Mouse (Mus musculus): ENCODE data around the gene Tmed9. TPM values are rescaled to one million over a fixed set of nuclear protein-coding genes. Genes with fewer than 3 reads are reported as not detected.

The Tmed9 gene
- polyA plus RNA-seq, 1 experiment from 2014 or later, result 45.1 TPM

DNA sequence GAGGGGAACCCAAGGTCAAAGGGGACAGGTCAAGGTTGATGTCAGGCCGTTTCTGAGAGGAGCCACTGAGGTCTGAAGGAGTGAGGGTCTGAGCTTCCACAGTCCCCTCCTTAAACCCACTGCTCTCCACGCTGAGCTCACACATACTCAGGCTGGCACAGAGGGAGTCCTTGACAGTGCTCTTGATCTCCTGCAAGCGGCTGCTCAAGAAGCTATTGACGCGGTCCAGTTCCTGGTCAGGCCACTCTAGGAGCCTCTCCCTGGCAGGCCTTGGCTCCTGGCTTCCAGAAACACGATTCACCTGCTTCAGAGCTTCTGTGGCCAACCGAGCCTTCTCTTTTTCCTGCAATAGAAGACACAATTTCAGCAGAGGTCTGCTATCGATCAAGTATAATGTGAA, 30.1 kb upstream of the Tmed9 start:
- WGBS (ENCODE audit: insufficient replicate concordance), result 80% methylated on average over 8 of the region's 8 CpGs
- no peak overlapping the region for H3K4me3 ChIP-seq (ENCODE audit: low read depth, low read length)
- peaks cover 63% of the 10 kb centered on the region for H3K36me3 ChIP-seq (replicated peaks; ENCODE audit: insufficient read depth, low read length)
- H3K9me3 ChIP-seq (ENCODE audit: low read length), result no peaks in the 10 kb centered on the region
- no peak overlapping the region for H3K27ac ChIP-seq (ENCODE audit: low read depth)
- no peak for TF ChIP-seq EP300 (IDR thresholded peaks at IDR 0.05; ENCODE audit: low read depth)
- TF ChIP-seq CTCF (IDR thresholded peaks at IDR 0.05; ENCODE audit: low read depth), result no peak
- H3K4me2 ChIP-seq (ENCODE audit: low read depth, low read length), result no peak overlapping the region
- no peaks in the 10 kb centered on the region for H3K4me1 ChIP-seq (ENCODE audit: insufficient read depth)
- DNase-seq (no peak), ATAC-seq (no peak)
- no peak overlapping the region for H3K9ac ChIP-seq (replicated peaks)
- H3K27me3 ChIP-seq (ENCODE audit: insufficient read depth, low read length), result no peaks in the 10 kb centered on the region

GRCm38 (mm10) chr13:55544792-55545191, 28.7 kb upstream of the Tmed9 start:
- Histone ChIP-seq H3K27me3 (ENCODE audit: insufficient read depth, low read length) (no peaks in the 10 kb centered on the region), H3K4me1 (ENCODE audit: insufficient read depth) (no peaks in the 10 kb centered on the region), H3K9me3 (ENCODE audit: low read length) (no peaks in the 10 kb centered on the region), H3K27ac (ENCODE audit: low read depth) (no peak overlapping the region), H3K9ac (replicated peaks) (no peak overlapping the region), H3K4me3 (ENCODE audit: low read depth, low read length) (no peak overlapping the region), H3K36me3 (replicated peaks; ENCODE audit: insufficient read depth, low read length) (peaks cover 62% of the 10 kb centered on the region), H3K4me2 (ENCODE audit: low read depth, low read length) (no peak overlapping the region)
- DNase-seq (no peak), ATAC-seq (peak; percentile 85)
- WGBS (ENCODE audit: insufficient replicate concordance), result 63% methylated on average over 6 of the region's 6 CpGs
- no peak for TF ChIP-seq EP300 (IDR thresholded peaks at IDR 0.05; ENCODE audit: low read depth)
- no peak for TF ChIP-seq CTCF (IDR thresholded peaks at IDR 0.05; ENCODE audit: low read depth)

GRCm38 (mm10) chr13:55547916-55548315, 25.6 kb upstream of the Tmed9 start:
- Histone ChIP-seq H3K4me2 (ENCODE audit: low read depth, low read length) (no peak overlapping the region), H3K4me1 (ENCODE audit: insufficient read depth) (no peaks in the 10 kb centered on the region), H3K27ac (ENCODE audit: low read depth) (no peak overlapping the region), H3K9ac (replicated peaks) (no peak overlapping the region), H3K27me3 (ENCODE audit: insufficient read depth, low read length) (no peaks in the 10 kb centered on the region), H3K9me3 (ENCODE audit: low read length) (no peaks in the 10 kb centered on the region), H3K4me3 (ENCODE audit: low read depth, low read length) (no peak overlapping the region), H3K36me3 (replicated peaks; ENCODE audit: insufficient read depth, low read length) (peaks cover 50% of the 10 kb centered on the region)
- no peak for ATAC-seq
- 85% methylated on average over 2 of the region's 2 CpGs for WGBS (ENCODE audit: insufficient replicate concordance)
- TF ChIP-seq CTCF (IDR thresholded peaks at IDR 0.05; ENCODE audit: low read depth) (no peak), EP300 (IDR thresholded peaks at IDR 0.05; ENCODE audit: low read depth) (no peak)
- no peak for DNase-seq

GRCm38 (mm10) chr13:55548426-55548825, 25.1 kb upstream of the Tmed9 start:
- Histone ChIP-seq H3K4me2 (ENCODE audit: low read depth, low read length) (no peak overlapping the region), H3K9me3 (ENCODE audit: low read length) (no peaks in the 10 kb centered on the region), H3K27me3 (ENCODE audit: insufficient read depth, low read length) (no peaks in the 10 kb centered on the region), H3K36me3 (replicated peaks; ENCODE audit: insufficient read depth, low read length) (peaks cover 49% of the 10 kb centered on the region), H3K9ac (replicated peaks) (no peak overlapping the region), H3K27ac (ENCODE audit: low read depth) (no peak overlapping the region), H3K4me3 (ENCODE audit: low read depth, low read length) (no peak overlapping the region), H3K4me1 (ENCODE audit: insufficient read depth) (no peaks in the 10 kb centered on the region)
- no peak for DNase-seq
- no peak for TF ChIP-seq EP300 (IDR thresholded peaks at IDR 0.05; ENCODE audit: low read depth)
- TF ChIP-seq CTCF (IDR thresholded peaks at IDR 0.05; ENCODE audit: low read depth), result no peak
- no peak for ATAC-seq
- WGBS (ENCODE audit: insufficient replicate concordance), result 77% methylated on average over 5 of the region's 5 CpGs

DNA sequence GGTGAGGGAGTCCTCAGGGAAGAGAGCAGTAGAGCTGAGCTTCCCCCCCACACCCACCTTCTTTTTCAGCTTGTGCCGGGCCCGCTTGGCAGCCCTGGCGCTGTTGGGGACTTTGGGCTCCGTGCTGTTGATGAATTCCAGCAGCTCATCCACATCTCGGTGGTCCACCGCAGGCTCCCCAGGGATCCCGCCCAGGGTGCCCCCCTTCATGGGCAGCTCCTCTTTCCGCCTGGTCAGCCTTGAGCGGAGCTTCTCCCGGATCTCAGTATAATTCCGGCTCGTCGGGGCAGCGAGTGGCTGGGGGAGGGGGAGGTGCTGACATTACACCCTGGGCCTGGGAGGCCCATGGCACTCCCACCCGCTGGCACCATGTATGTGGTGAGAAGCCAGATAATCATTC, 24.5 kb upstream of the Tmed9 start:
- 82% methylated on average over 15 of the region's 15 CpGs for WGBS (ENCODE audit: insufficient replicate concordance)
- H3K27me3 ChIP-seq (ENCODE audit: insufficient read depth, low read length), result no peaks in the 10 kb centered on the region
- no peak for ATAC-seq
- no peak overlapping the region for H3K4me3 ChIP-seq (ENCODE audit: low read depth, low read length)
- no peak overlapping the region for H3K4me2 ChIP-seq (ENCODE audit: low read depth, low read length)
- H3K9me3 ChIP-seq (ENCODE audit: low read length), result no peaks in the 10 kb centered on the region
- TF ChIP-seq EP300 (IDR thresholded peaks at IDR 0.05; ENCODE audit: low read depth), result no peak
- TF ChIP-seq CTCF (IDR thresholded peaks at IDR 0.05; ENCODE audit: low read depth), result no peak
- H3K27ac ChIP-seq (ENCODE audit: low read depth), result no peak overlapping the region
- no peak overlapping the region for H3K9ac ChIP-seq (replicated peaks)
- peaks cover 46% of the 10 kb centered on the region for H3K36me3 ChIP-seq (replicated peaks; ENCODE audit: insufficient read depth, low read length)
- H3K4me1 ChIP-seq (ENCODE audit: insufficient read depth), result no peaks in the 10 kb centered on the region
- no peak for DNase-seq

- no peak overlapping the region for H3K4me2 ChIP-seq (ENCODE audit: low read depth, low read length)
- H3K9ac ChIP-seq (replicated peaks), result no peak overlapping the region
- H3K27me3 ChIP-seq (ENCODE audit: insufficient read depth, low read length), result no peaks in the 10 kb centered on the region
- H3K4me3 ChIP-seq (ENCODE audit: low read depth, low read length), result no peak overlapping the region
- H3K9me3 ChIP-seq (ENCODE audit: low read length), result no peaks in the 10 kb centered on the region
- H3K27ac ChIP-seq (ENCODE audit: low read depth), result no peak overlapping the region
- ATAC-seq (no peak), DNase-seq (no peak)
- H3K36me3 ChIP-seq (replicated peaks; ENCODE audit: insufficient read depth, low read length), result peaks cover 35% of the 10 kb centered on the region
- WGBS (ENCODE audit: insufficient replicate concordance), result 82% methylated on average over 9 of the region's 9 CpGs
- H3K4me1 ChIP-seq (ENCODE audit: insufficient read depth), result no peaks in the 10 kb centered on the region
- TF ChIP-seq CTCF (IDR thresholded peaks at IDR 0.05; ENCODE audit: low read depth), result no peak
- TF ChIP-seq EP300 (IDR thresholded peaks at IDR 0.05; ENCODE audit: low read depth), result no peak
Observed at GRCm38 (mm10) chr13:55555921-55556320, 17.6 kb upstream of the Tmed9 start.

DNA sequence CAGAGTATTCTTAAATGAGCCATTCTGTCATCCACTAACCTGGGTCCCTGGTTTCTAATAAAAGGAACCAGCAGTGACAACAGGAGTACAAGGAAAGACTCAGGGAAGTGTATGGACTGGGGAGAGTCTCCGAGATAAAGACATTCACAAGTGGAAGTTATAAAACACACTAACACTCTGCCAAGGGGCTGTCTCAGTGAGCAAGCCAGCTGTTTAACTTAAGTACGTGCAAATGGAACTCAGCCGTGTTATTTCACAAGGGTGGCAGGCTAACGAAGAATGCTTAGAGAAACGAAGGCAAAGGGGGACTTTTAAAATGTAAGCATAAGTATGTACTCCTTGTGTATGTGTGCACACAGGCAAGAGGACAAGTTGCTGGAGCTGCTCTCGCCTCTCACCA, 16.0 kb upstream of the Tmed9 start:
- WGBS (ENCODE audit: insufficient replicate concordance), result 82% methylated on average over 6 of the region's 6 CpGs
- no peak overlapping the region for H3K4me2 ChIP-seq (ENCODE audit: low read depth, low read length)
- ATAC-seq, result no peak
- H3K4me1 ChIP-seq (ENCODE audit: insufficient read depth), result no peaks in the 10 kb centered on the region
- no peak for DNase-seq
- no peaks in the 10 kb centered on the region for H3K27me3 ChIP-seq (ENCODE audit: insufficient read depth, low read length)
- no peak overlapping the region for H3K27ac ChIP-seq (ENCODE audit: low read depth)
- H3K36me3 ChIP-seq (replicated peaks; ENCODE audit: insufficient read depth, low read length), result peaks cover 28% of the 10 kb centered on the region
- H3K4me3 ChIP-seq (ENCODE audit: low read depth, low read length), result no peak overlapping the region
- no peaks in the 10 kb centered on the region for H3K9me3 ChIP-seq (ENCODE audit: low read length)
- no peak overlapping the region for H3K9ac ChIP-seq (replicated peaks)
- no peak for TF ChIP-seq EP300 (IDR thresholded peaks at IDR 0.05; ENCODE audit: low read depth)
- TF ChIP-seq CTCF (IDR thresholded peaks at IDR 0.05; ENCODE audit: low read depth), result no peak

Data from liver, postnatal 0 days (tissue).